Mouse (Mus musculus) ES-Bruce4 (cell line): ENCODE measurements around the gene Ube2e1.

Experiments used
- CTCF ChIP-seq: IDR thresholded peaks from one replicate; pipeline ENCODE4 v1.8.1; 2011; ENCODE audit warnings: low read depth, low read length
- EP300 ChIP-seq: IDR thresholded peaks from 2 replicates; pipeline ENCODE4 v1.6.1; 2011; ENCODE audit warnings: low read depth, low read length; ENCODE audit not compliant: insufficient read depth
- POLR2A ChIP-seq: IDR thresholded peaks from one replicate; pipeline ENCODE4 v1.8.1; 2011; ENCODE audit warnings: low read length; ENCODE audit not compliant: insufficient read depth

GRCm38 (mm10) chr14:18326968-18327672 is 4.5 kb downstream of the Ube2e1 start:
- TF ChIP-seq POLR2A (no peak), CTCF (no peak), EP300 (no peak)
